In genomic region chr4:63858646-63859224, GRCm38 (mm10) we compare ENCODE assay signal across 24 mouse cellular contexts. TPM values are rescaled to one million over a fixed set of nuclear protein-coding genes. Genes with fewer than 3 reads are reported as not detected.
"Had no signal": no experiment of that assay in that cellular context is flagged by ENCODE, and none has a peak within 500 bp of the region (broad histone marks: within the 10 kb centered on the region; RNA-seq: fewer than 3 reads in every experiment).

No protein-coding gene starts in this region.

- ATAC-seq: midbrain, embryonic 15.5 days had no signal

- H3K4me3 ChIP-seq: layer of hippocampus, adult 2 months; left cerebral cortex, adult 2 months; liver, embryonic 13.5 days; midbrain, embryonic 12.5 days; midbrain, embryonic 15.5 days; neural tube, embryonic 13.5 days had no signal

- DNase-seq: kidney, adult 2 months; kidney, postnatal 25 days; layer of hippocampus, postnatal 36 days; liver, embryonic 13.5 days; lung, adult 2 months; lung, postnatal 14 days; lung, postnatal 4 days; right cerebral cortex, adult 18-20 months; right cerebral cortex, postnatal 14 days; right cerebral cortex, postnatal 4 days; thymus, postnatal 25 days had no signal

- H3K4me1 ChIP-seq: liver, embryonic 13.5 days; midbrain, embryonic 12.5 days; midbrain, embryonic 15.5 days had no signal

- H3K9me3 ChIP-seq: liver, embryonic 13.5 days; midbrain, embryonic 12.5 days; midbrain, embryonic 15.5 days; neural tube, embryonic 13.5 days had no signal

- H3K9ac ChIP-seq: liver, embryonic 13.5 days; midbrain, embryonic 12.5 days; midbrain, embryonic 15.5 days; neural tube, embryonic 13.5 days had no signal

- H3K27me3 ChIP-seq: liver, embryonic 13.5 days; midbrain, embryonic 12.5 days; midbrain, embryonic 15.5 days; neural tube, embryonic 13.5 days had no signal

- H3K36me3 ChIP-seq: liver, embryonic 13.5 days; midbrain, embryonic 12.5 days; midbrain, embryonic 15.5 days; neural tube, embryonic 13.5 days had no signal

- H3K27ac ChIP-seq: kidney, postnatal 0 days; layer of hippocampus, adult 2 months; left cerebral cortex, adult 2 months; liver, embryonic 13.5 days; midbrain, embryonic 12.5 days; midbrain, embryonic 15.5 days; neural tube, embryonic 13.5 days had no signal

- H3K4me2 ChIP-seq: liver, embryonic 13.5 days; midbrain, embryonic 12.5 days; midbrain, embryonic 15.5 days; neural tube, embryonic 13.5 days had no signal

RNA-seq across cellular contexts. Expression of gene Tnfsf8, which starts 2.4 kb away (rescaled TPM):
- total RNA-seq: layer of hippocampus, adult 2 months; layer of hippocampus, postnatal 10 days; layer of hippocampus, postnatal 36 days; left cerebral cortex, adult 2 months; left cerebral cortex, postnatal 10 days; left cerebral cortex, postnatal 36 days had no signal
- polyA plus RNA-seq: kidney, embryonic 14.5 days; kidney, postnatal 0 days; limb, embryonic 11.5 days; liver, embryonic 13.5 days; liver, embryonic 16.5 days; midbrain, embryonic 12.5 days; midbrain, embryonic 15.5 days; neural tube, embryonic 13.5 days; stomach, embryonic 16.5 days had no signal
